Mouse (Mus musculus) spleen, postnatal 4 days (tissue): Measurements from ENCODE around the gene Cdc20b.
A peak's percentile ranks its signal among the peaks of the same experiment; 100 is the strongest.

Experiments
- DNase-seq, 2 experiments: peaks; one replicate each; pipeline ENCODE4 v3.0.0; 2022; ENCODE audit warnings: low spot score in 2 of 2

The Cdc20b gene

GRCm38 (mm10) chr13:113094618-113095017, 59.7 kb downstream of the Cdc20b start:
- peak in 1 of 2 experiments; percentile 55 for DNase-seq

- DNase-seq: peak in 1 of 2 experiments; percentile 57
Measured at GRCm38 (mm10) chr13:113097011-113097410, 62.1 kb downstream of the Cdc20b start.

- peak in 1 of 2 experiments; percentile 62 for DNase-seq
Measured at GRCm38 (mm10) chr13:113098406-113098805, 63.5 kb downstream of the Cdc20b start.

GRCm38 (mm10) chr13:113100879-113101278, 66.0 kb downstream of the Cdc20b start, which contains the start of gene Gzma:
TSS of gene Gzma (minus strand) at chr13:113100981.
- DNase-seq: peak in 1 of 2 experiments; percentile 33

- peak in 1 of 2 experiments; percentile 38 for DNase-seq
Measured at GRCm38 (mm10) chr13:113101804-113102203, 66.9 kb downstream of the Cdc20b start.

GRCm38 (mm10) chr13:113104759-113105158, 69.8 kb downstream of the Cdc20b start:
- peak in 1 of 2 experiments; percentile 29 for DNase-seq

- no peak for DNase-seq
Measured at GRCm38 (mm10) chr13:113118977-113119376, 84.1 kb downstream of the Cdc20b start.

- DNase-seq: peak in 1 of 2 experiments; percentile 26
Measured at GRCm38 (mm10) chr13:113120324-113121237, 85.7 kb downstream of the Cdc20b start.

GRCm38 (mm10) chr13:113121326-113121725, 86.4 kb downstream of the Cdc20b start:
- peak in 1 of 2 experiments; percentile 41 for DNase-seq

GRCm38 (mm10) chr13:113129974-113130373, 95.1 kb downstream of the Cdc20b start:
- peak in 1 of 2 experiments; percentile 2 for DNase-seq

GRCm38 (mm10) chr13:113139597-113139996, 104.7 kb downstream of the Cdc20b start:
- DNase-seq: no peak
